Mouse (Mus musculus) splenic B cell, adult 2 months (primary cell): ENCODE results near the gene Tmem222.

Source experiments
- DNase-seq: peaks from one replicate; pipeline ENCODE4 v3.0.0-alpha.2; 2011; ENCODE audit warnings: low read depth, low spot score
- H3K27me3 ChIP-seq: 2 replicates; pipeline ENCODE4 v1.6.1; 2012; ENCODE audit warnings: mild to moderate bottlenecking, low read length, moderate library complexity, mixed read lengths; ENCODE audit not compliant: control insufficient read depth, poor library complexity, insufficient read depth, severe bottlenecking
- H3K36me3 ChIP-seq: 2 replicates; pipeline ENCODE4 v1.6.1; 2012; ENCODE audit warnings: mild to moderate bottlenecking, low read length, moderate library complexity, mixed read lengths; ENCODE audit not compliant: control insufficient read depth, poor library complexity, insufficient read depth, severe bottlenecking

The Tmem222 gene

GRCm38 (mm10) chr4:133266248-133266880 lies 11.2 kb downstream of the Tmem222 start:
- Histone ChIP-seq H3K36me3 (peaks cover 13% of the 10 kb centered on the region), H3K27me3 (no peaks in the 10 kb centered on the region)
- no peak for DNase-seq

- H3K36me3 ChIP-seq = peaks cover 13% of the 10 kb centered on the region
- DNase-seq = no peak
- no peaks in the 10 kb centered on the region for H3K27me3 ChIP-seq
Measured at GRCm38 (mm10) chr4:133265759-133266158, 11.8 kb downstream of the Tmem222 start.

GRCm38 (mm10) chr4:133265297-133265696 lies 12.3 kb downstream of the Tmem222 start:
- H3K36me3 ChIP-seq = peaks cover 13% of the 10 kb centered on the region
- no peak for DNase-seq

GRCm38 (mm10) chr4:133264559-133264958 lies 13.0 kb downstream of the Tmem222 start:
- Histone ChIP-seq H3K27me3 (no peaks in the 10 kb centered on the region), H3K36me3 (peaks cover 13% of the 10 kb centered on the region)
- DNase-seq = no peak

More at GRCm38 (mm10) chr4:133265297-133265696, 12.3 kb downstream of the Tmem222 start:
- no peaks in the 10 kb centered on the region for H3K27me3 ChIP-seq

- Histone ChIP-seq H3K36me3 (peaks cover 11% of the 10 kb centered on the region), H3K27me3 (no peaks in the 10 kb centered on the region)
- no peak for DNase-seq
Measured at GRCm38 (mm10) chr4:133263756-133264155, 13.8 kb downstream of the Tmem222 start.

GRCm38 (mm10) chr4:133262882-133263281 lies 14.7 kb downstream of the Tmem222 start, which contains the start of gene Sytl1:
Sytl1 (minus strand) TSS chr4:133263113.
- H3K27me3 ChIP-seq = no peaks in the 10 kb centered on the region
- no peak for DNase-seq
- H3K36me3 ChIP-seq = peaks cover 5% of the 10 kb centered on the region

GRCm38 (mm10) chr4:133262375-133262765 lies 15.2 kb downstream of the Tmem222 start:
- DNase-seq = no peak
- Histone ChIP-seq H3K36me3 (peaks cover under 1% of the 10 kb centered on the region; the same call in 1 of the 2 replicates), H3K27me3 (no peaks in the 10 kb centered on the region)

- Histone ChIP-seq H3K27me3 (no peaks in the 10 kb centered on the region), H3K36me3 (no peaks in the 10 kb centered on the region; the same call in 1 of the 2 replicates)
- DNase-seq = no peak
Measured at GRCm38 (mm10) chr4:133261641-133262374, 15.8 kb downstream of the Tmem222 start.

GRCm38 (mm10) chr4:133257798-133258408 lies 19.7 kb downstream of the Tmem222 start:
- no peaks in the 10 kb centered on the region for H3K36me3 ChIP-seq
- no peaks in the 10 kb centered on the region for H3K27me3 ChIP-seq
- DNase-seq = no peak

GRCm38 (mm10) chr4:133257230-133257629 lies 20.4 kb downstream of the Tmem222 start:
- no peak for DNase-seq
- H3K36me3 ChIP-seq = no peaks in the 10 kb centered on the region

GRCm38 (mm10) chr4:133256820-133257219 lies 20.8 kb downstream of the Tmem222 start:
- no peaks in the 10 kb centered on the region for H3K27me3 ChIP-seq
- no peaks in the 10 kb centered on the region for H3K36me3 ChIP-seq
- DNase-seq = no peak

More at GRCm38 (mm10) chr4:133257230-133257629, 20.4 kb downstream of the Tmem222 start:
- no peaks in the 10 kb centered on the region for H3K27me3 ChIP-seq

- no peak for DNase-seq
- H3K27me3 ChIP-seq = no peaks in the 10 kb centered on the region
- H3K36me3 ChIP-seq = no peaks in the 10 kb centered on the region
Measured at GRCm38 (mm10) chr4:133255392-133255791, 22.2 kb downstream of the Tmem222 start.

GRCm38 (mm10) chr4:133253412-133253811 lies 24.2 kb downstream of the Tmem222 start:
- Histone ChIP-seq H3K27me3 (no peaks in the 10 kb centered on the region), H3K36me3 (no peaks in the 10 kb centered on the region)
- DNase-seq = no peak

- Histone ChIP-seq H3K27me3 (no peaks in the 10 kb centered on the region), H3K36me3 (no peaks in the 10 kb centered on the region)
- no peak for DNase-seq
Measured at GRCm38 (mm10) chr4:133252089-133252488, 25.5 kb downstream of the Tmem222 start.

- H3K27me3 ChIP-seq = no peaks in the 10 kb centered on the region
- no peak for DNase-seq
- H3K36me3 ChIP-seq = no peaks in the 10 kb centered on the region
Measured at GRCm38 (mm10) chr4:133251214-133251613, 26.4 kb downstream of the Tmem222 start.
